Mouse (Mus musculus) limb, embryonic 13.5 days (tissue): ENCODE measurements around the gene Cntn3. TPM values are rescaled to one million over a fixed set of nuclear protein-coding genes. Genes with fewer than 3 reads are reported as not detected.

Experiments used
- ATAC-seq: fragments of 200-750 bp; cut with Nextera tagmentation; 2 replicates; pipeline ENCODE4 v1.8.0; 2017; ENCODE audit warnings: low read depth, moderate number of reproducible peaks, moderate TSS enrichment; ENCODE audit not compliant: low FRiP score
- H3K27ac ChIP-seq: fragments of 300-500 bp; sonication (generic); 2 replicates; pipeline ENCODE4 v1.5.1; 2015; ENCODE audit warnings: inconsistent platforms, mild to moderate bottlenecking, moderate library complexity
- H3K27me3 ChIP-seq: fragments of 300-500 bp; sonication (generic); 2 replicates; pipeline ENCODE4 v1.6.1; 2015; ENCODE audit warnings: mild to moderate bottlenecking, inconsistent platforms
- H3K36me3 ChIP-seq: fragments of 300-500 bp; sonication (generic); 2 replicates; pipeline ENCODE4 v1.6.1; 2015; ENCODE audit warnings: inconsistent platforms, mild to moderate bottlenecking, moderate library complexity
- H3K4me1 ChIP-seq: fragments of 300-500 bp; sonication (generic); 2 replicates; pipeline ENCODE4 v1.6.1; 2015; ENCODE audit warnings: inconsistent platforms
- H3K4me2 ChIP-seq: fragments of 300-500 bp; sonication (generic); replicated peaks from 2 replicates; pipeline ENCODE4 v1.6.1; 2015; ENCODE audit warnings: inconsistent platforms, mild to moderate bottlenecking, moderate library complexity
- H3K4me3 ChIP-seq: fragments of 300-500 bp; sonication (generic); 2 replicates; pipeline ENCODE4 v1.5.1; 2015; ENCODE audit warnings: moderate library complexity, mild to moderate bottlenecking, inconsistent platforms
- H3K9ac ChIP-seq: fragments of 300-500 bp; sonication (generic); 2 replicates; pipeline ENCODE4 v1.6.1; 2015; ENCODE audit warnings: mild to moderate bottlenecking, inconsistent platforms
- H3K9me3 ChIP-seq: fragments of 300-500 bp; sonication (generic); 2 replicates; pipeline ENCODE4 v1.6.1; 2016; ENCODE audit warnings: inconsistent platforms
- WGBS: fragments of 180-500 bp; shearing (Covaris S2); methylation state at CpG from one replicate; pipeline ENCODE4 v1.1.7; 2015; 5-methylcytosine and 5-hydroxymethylcytosine counted together
- polyA plus RNA-seq: library from polyadenylated mRNA; unstranded; fragments of >200 nt; fragmentation: Nextera tagmentation; extraction: Ambion mirVana; gene quantifications from 2 replicates; pipeline ENCODE4 v1.2.1, GENCODE M21; 2015

The Cntn3 gene
- polyA plus RNA-seq, 1 experiment from 2014 or later, result 1.9 TPM

DNA sequence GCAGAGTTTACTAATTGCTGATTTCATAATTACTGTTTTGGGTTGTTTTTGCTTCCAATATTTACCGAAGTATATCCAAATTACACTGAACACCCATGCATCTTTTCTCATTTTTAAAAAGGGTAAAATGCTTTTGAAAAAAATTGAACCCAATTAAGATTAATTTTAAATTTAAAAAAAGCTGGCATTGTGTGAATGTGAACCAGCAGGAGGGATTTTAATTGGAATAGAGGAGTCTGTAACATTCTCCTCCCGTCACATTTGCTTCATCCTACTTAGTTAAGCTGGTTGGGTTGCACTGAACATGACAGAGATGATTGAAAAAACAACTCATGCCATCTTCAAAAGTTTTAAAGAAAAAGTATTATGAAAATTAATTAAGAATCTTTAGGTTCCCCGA, 411.7 kb downstream of the Cntn3 start:
- no peaks in the 10 kb centered on the region for H3K27me3 ChIP-seq

DNA sequence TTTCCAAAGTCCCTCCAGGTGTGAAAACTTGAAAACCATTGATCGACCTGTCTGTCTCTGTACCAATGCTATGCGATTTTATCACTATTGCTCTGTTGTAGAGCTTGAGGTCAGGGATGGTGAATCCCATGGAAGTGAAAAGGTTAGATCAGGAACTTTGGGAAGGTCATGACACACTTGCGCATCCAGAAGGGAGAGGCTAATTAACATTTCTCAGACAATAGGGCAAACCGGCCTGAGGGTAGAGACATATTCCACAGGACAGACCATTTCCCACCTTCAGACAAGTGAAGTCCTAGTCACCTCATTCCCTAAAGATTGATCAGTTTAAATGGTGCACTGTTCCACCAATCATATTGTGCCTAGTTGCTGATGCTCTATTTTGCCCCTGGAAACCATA, 451.2 kb downstream of the Cntn3 start:
- Histone ChIP-seq H3K27me3 (no peaks in the 10 kb centered on the region), H3K4me2 (no peak overlapping the region), H3K4me3 (no peak overlapping the region), H3K4me1 (no peaks in the 10 kb centered on the region), H3K36me3 (no peaks in the 10 kb centered on the region), H3K9ac (no peak overlapping the region), H3K27ac (no peak overlapping the region), H3K9me3 (no peaks in the 10 kb centered on the region)
- 95% methylated on average over 4 of the region's 4 CpGs for WGBS
- ATAC-seq, result no peak

More for the DNA sequence above, 411.7 kb downstream of the Cntn3 start:
- ATAC-seq, result no peak
- no peak overlapping the region for H3K9ac ChIP-seq
- no peak overlapping the region for H3K4me3 ChIP-seq
- H3K27ac ChIP-seq, result no peak overlapping the region
- H3K36me3 ChIP-seq, result no peaks in the 10 kb centered on the region
- H3K4me2 ChIP-seq, result no peak overlapping the region
- 81% methylated on average over 3 of the region's 3 CpGs for WGBS
- H3K4me1 ChIP-seq, result no peaks in the 10 kb centered on the region
- no peaks in the 10 kb centered on the region for H3K9me3 ChIP-seq

DNA sequence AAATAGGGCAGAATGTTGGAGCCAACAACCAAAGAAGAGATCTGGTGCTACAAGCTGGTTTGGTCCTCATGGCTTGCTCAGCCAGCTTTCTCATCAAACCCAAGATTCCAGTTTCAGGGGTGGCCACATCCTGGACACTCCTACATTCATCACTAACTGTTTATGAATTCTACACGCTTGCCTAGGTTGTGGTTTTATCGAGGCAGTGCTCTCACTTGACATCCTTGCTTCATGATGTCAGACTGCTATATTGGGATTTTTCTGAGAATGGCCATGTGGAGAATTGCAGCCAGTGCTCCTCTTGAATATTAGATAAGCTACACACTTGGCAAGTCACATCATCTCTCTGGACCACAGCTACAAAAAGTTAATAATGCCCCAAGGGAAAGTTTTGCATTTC, 452.9 kb downstream of the Cntn3 start:
- Histone ChIP-seq H3K4me3 (no peak overlapping the region), H3K4me2 (no peak overlapping the region), H3K9me3 (no peaks in the 10 kb centered on the region), H3K27ac (no peak overlapping the region), H3K4me1 (no peaks in the 10 kb centered on the region), H3K36me3 (no peaks in the 10 kb centered on the region), H3K9ac (no peak overlapping the region), H3K27me3 (no peaks in the 10 kb centered on the region)
- 88% methylated on average over 2 of the region's 2 CpGs for WGBS
- no peak for ATAC-seq

DNA sequence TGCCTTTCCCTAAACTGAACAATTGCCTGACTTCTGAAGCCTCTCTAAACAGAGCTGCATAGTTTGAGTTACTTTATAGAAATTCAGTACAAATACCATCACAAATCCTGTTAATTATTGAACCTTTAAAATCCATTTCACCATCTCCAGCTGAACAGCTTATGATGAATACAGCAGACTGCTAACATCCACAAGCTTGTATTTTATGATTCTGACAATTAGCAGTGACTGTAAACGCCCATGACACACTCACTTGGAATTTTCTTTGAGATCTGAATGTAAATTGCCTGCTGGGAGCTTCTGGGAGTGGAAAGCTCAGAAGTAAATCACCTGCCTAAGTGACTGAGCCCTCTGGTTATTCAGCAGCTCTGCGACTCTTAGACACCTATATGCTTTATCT, 459.3 kb downstream of the Cntn3 start:
- no peaks in the 10 kb centered on the region for H3K9me3 ChIP-seq
- no peak overlapping the region for H3K27ac ChIP-seq
- no peak overlapping the region for H3K4me3 ChIP-seq
- H3K27me3 ChIP-seq, result no peaks in the 10 kb centered on the region
- 43% methylated on average over 2 of the region's 2 CpGs for WGBS
- H3K36me3 ChIP-seq, result no peaks in the 10 kb centered on the region
- ATAC-seq, result no peak
- H3K4me1 ChIP-seq, result no peaks in the 10 kb centered on the region
- no peak overlapping the region for H3K9ac ChIP-seq
- no peak overlapping the region for H3K4me2 ChIP-seq
